Mouse (Mus musculus): ENCODE measurements around the gene Antxr1. TPM values are rescaled to one million over a fixed set of nuclear protein-coding genes. Genes with fewer than 3 reads are reported as not detected.

Antxr1 gene
- polyA plus RNA-seq, 2 experiments = 0.27 to 0.75 TPM

DNA sequence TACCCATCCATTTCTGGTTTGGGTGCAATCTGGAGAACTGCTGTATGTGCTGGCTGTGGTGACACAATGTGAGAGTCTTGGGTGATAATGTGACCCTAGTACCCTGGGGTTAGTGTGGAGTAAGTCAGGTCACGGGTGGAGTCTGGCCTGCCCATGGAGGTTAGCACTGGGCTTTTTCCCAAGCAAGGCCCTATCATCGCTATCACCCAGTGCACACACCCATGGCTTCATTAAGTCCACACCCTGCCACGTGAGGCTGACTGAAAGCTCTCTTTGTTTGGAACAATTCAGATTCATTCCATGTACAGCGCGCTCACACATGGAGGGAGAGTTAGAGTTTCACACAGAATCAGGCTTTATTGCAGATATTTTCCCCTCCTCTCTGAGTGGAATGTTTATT is 18.8 kb upstream of the Antxr1 start:
- ATAC-seq (ENCODE audit: insufficient read depth) = no peak

DNA sequence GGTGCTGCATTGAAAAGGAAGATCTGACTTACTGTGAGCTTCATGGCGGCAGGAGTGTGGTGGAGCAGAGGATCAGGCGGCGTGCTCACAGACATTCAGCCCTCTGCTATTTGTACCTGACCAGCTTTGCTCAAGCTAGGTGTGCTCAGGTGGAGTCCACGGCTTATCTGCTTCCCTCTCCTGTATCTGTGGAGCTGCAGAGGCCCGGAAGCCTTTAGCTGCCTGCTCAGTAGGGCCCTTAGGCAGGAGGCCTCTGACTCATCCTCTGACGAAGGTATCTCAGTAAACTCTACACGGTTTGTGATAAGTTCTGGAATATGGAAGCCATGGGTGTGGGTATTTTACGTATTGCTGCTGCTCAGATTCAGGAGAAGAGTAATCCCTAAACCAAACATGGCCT is 15.2 kb upstream of the Antxr1 start, which contains the start of gene Gkn1:
Gkn1 (minus strand) TSS at position 114 of the 400 bp plus-strand sequence.
- Histone ChIP-seq H3K27me3 (ENCODE audit: control insufficient read depth, insufficient read depth, low read length) (no peaks in the 10 kb centered on the region), H3K4me1 (replicated peaks; ENCODE audit: control insufficient read depth in 2 of 2, insufficient read depth in 2 of 2, low read length in 1 of 2) (no peaks in the 10 kb centered on the region), H3K9me3 (ENCODE audit: control insufficient read depth, low read length) (no peaks in the 10 kb centered on the region), H3K4me3 (ENCODE audit: insufficient read depth in 1 of 2, low read depth in 2 of 2, low read length in 2 of 2) (no peak within 1 kb of the TSS), H3K36me3 (replicated peaks; ENCODE audit: control insufficient read depth, insufficient read depth, low read depth) (no peaks in the 10 kb centered on the region), H3K4me2 (ENCODE audit: low read depth) (no peak within 1 kb of the TSS), H3K27ac (no peak within 1 kb of the TSS), H3K9ac (replicated peaks) (no peak within 1 kb of the TSS)
- no peak for DNase-seq (ENCODE audit: low read depth in 3 of 3, low spot score in 3 of 3)
- ATAC-seq (ENCODE audit: insufficient read depth) = no peak
- no peak for TF ChIP-seq CTCF (IDR thresholded peaks at IDR 0.05; ENCODE audit: low read depth)
- TF ChIP-seq EP300 (IDR thresholded peaks at IDR 0.05; ENCODE audit: low read depth) = no peak
- WGBS (ENCODE audit: insufficient replicate concordance) = 63% methylated on average over 8 of the region's 8 CpGs

More for the DNA sequence above, 18.8 kb upstream of the Antxr1 start:
- WGBS (ENCODE audit: insufficient replicate concordance) = 45% methylated on average over 5 of the region's 5 CpGs
- Histone ChIP-seq H3K4me1 (replicated peaks; ENCODE audit: control insufficient read depth in 2 of 2, insufficient read depth in 2 of 2, low read length in 1 of 2) (no peaks in the 10 kb centered on the region), H3K27me3 (ENCODE audit: control insufficient read depth, insufficient read depth, low read length) (no peaks in the 10 kb centered on the region), H3K9me3 (ENCODE audit: control insufficient read depth, low read length) (no peaks in the 10 kb centered on the region), H3K4me2 (ENCODE audit: low read depth) (no peak overlapping the region), H3K36me3 (replicated peaks; ENCODE audit: control insufficient read depth, insufficient read depth, low read depth) (no peaks in the 10 kb centered on the region), H3K9ac (replicated peaks) (no peak overlapping the region), H3K27ac (no peak overlapping the region), H3K4me3 (ENCODE audit: insufficient read depth in 1 of 2, low read depth in 2 of 2, low read length in 2 of 2) (no peak overlapping the region)
- TF ChIP-seq EP300 (IDR thresholded peaks at IDR 0.05; ENCODE audit: low read depth) (no peak), CTCF (IDR thresholded peaks at IDR 0.05; ENCODE audit: low read depth) (no peak)
- DNase-seq (ENCODE audit: low read depth in 3 of 3, low spot score in 3 of 3) = no peak

DNA sequence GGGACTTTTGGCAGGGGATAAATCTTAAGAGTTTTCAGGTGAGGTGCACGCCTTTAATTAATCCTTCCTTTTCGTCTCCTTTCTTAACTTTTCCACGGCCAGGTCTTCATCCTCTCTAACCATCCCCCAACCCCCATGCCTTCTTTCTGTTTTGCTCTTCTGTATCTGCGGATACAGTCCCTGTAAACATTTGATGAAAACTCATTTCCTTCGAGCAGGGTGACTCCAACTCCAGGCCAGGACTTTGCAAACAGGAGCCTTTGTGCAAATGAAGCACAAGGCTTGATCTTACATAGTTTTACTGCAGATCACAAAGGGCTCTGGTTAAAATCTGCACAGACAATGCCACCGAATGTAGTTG is 294 bp upstream of the Antxr1 start:
- WGBS (ENCODE audit: insufficient replicate concordance) = 22% methylated on average over 6 of the region's 6 CpGs
- Histone ChIP-seq H3K27me3 (ENCODE audit: control insufficient read depth, insufficient read depth, low read length) (peaks cover 20% of the 10 kb centered on the region), H3K9ac (replicated peaks) (no peak overlapping the region), H3K4me1 (replicated peaks; ENCODE audit: control insufficient read depth in 2 of 2, insufficient read depth in 2 of 2, low read length in 1 of 2) (no peaks in the 10 kb centered on the region), H3K9me3 (ENCODE audit: control insufficient read depth, low read length) (no peaks in the 10 kb centered on the region), H3K27ac (no peak overlapping the region), H3K4me2 (ENCODE audit: low read depth) (peak overlapping the region; percentile 59; the same call in 1 of the 2 replicates), H3K36me3 (replicated peaks; ENCODE audit: control insufficient read depth, insufficient read depth, low read depth) (no peaks in the 10 kb centered on the region), H3K4me3 (ENCODE audit: insufficient read depth in 1 of 2, low read depth in 2 of 2, low read length in 2 of 2) (no peak overlapping the region)
- ATAC-seq (ENCODE audit: insufficient read depth) (no peak), DNase-seq (ENCODE audit: low read depth in 3 of 3, low spot score in 3 of 3) (no peak)
- TF ChIP-seq CTCF (IDR thresholded peaks at IDR 0.05; ENCODE audit: low read depth) (no peak), EP300 (IDR thresholded peaks at IDR 0.05; ENCODE audit: low read depth) (no peak)

DNA sequence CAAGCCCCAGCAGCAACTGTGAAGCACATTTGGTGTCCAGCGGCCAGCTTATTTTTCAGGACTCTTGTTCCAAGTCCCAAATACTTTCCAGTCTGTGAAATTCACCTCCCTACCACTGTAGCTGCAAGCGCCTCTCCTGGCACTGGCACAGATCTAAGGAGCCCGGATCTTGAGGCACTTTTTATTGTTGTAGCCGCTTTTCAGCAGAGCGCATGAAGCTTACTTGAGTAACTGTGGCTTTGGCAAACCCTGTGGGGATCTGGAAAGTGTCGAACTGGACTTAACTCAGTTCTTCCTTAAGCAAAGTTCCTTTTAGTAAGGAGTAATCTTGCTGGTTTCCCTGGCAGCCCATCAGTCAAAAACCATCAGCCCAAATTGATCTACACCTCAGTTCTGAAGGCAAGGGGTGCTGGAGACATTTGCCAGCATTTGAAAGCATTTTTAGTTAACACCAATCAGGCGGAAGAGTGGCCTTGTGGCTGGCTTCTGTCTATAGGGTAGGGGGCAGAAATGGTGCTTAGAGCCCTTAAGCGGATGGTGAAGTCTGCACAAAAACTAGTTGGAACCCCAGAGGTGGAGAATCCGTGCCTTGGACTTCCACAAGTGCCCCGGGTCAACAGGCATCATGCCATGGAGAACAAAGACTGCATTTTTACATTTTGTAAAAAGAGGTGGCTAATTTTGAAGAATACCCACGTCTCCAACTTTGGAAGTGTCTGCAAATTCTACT is 1.1 kb downstream of the Antxr1 start:
- Histone ChIP-seq H3K27ac (no peak overlapping the region), H3K27me3 (ENCODE audit: control insufficient read depth, insufficient read depth, low read length) (peaks cover 20% of the 10 kb centered on the region), H3K4me2 (ENCODE audit: low read depth) (peak overlapping the region; percentile 59; the same call in 1 of the 2 replicates), H3K9me3 (ENCODE audit: control insufficient read depth, low read length) (no peaks in the 10 kb centered on the region), H3K9ac (replicated peaks) (no peak overlapping the region), H3K4me1 (replicated peaks; ENCODE audit: control insufficient read depth in 2 of 2, insufficient read depth in 2 of 2, low read length in 1 of 2) (no peaks in the 10 kb centered on the region), H3K36me3 (replicated peaks; ENCODE audit: control insufficient read depth, insufficient read depth, low read depth) (no peaks in the 10 kb centered on the region), H3K4me3 (ENCODE audit: insufficient read depth in 1 of 2, low read depth in 2 of 2, low read length in 2 of 2) (peak overlapping the region in 1 of 2 experiments; percentile 46; a peak in 1 of 4 replicates)
- no peak for DNase-seq (ENCODE audit: low read depth in 3 of 3, low spot score in 3 of 3)
- WGBS (ENCODE audit: insufficient replicate concordance) = 21% methylated on average over 11 of the region's 11 CpGs
- TF ChIP-seq CTCF (IDR thresholded peaks at IDR 0.05; ENCODE audit: low read depth) = no peak
- no peak for TF ChIP-seq EP300 (IDR thresholded peaks at IDR 0.05; ENCODE audit: low read depth)
- no peak for ATAC-seq (ENCODE audit: insufficient read depth)

DNA sequence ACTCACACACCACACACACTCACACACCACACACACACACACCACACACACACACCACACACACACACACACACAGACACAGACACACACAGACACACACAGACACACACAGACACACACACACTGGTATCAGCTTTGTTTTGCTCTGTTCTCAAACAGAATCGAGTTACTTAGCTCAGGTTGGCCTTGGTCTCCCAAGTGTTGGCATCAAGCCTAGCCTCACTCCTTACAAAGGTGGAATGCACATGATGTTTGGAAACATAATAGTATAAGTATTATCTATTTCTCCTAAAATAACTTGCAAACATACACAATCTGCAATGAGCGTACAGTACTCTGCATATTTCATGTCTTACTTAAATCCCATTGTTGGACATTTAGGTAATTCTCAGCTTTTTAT is 3.2 kb downstream of the Antxr1 start:
- H3K36me3 ChIP-seq (replicated peaks; ENCODE audit: control insufficient read depth, insufficient read depth, low read depth) = no peaks in the 10 kb centered on the region
- H3K4me2 ChIP-seq (ENCODE audit: low read depth) = no peak overlapping the region
- no peak for TF ChIP-seq EP300 (IDR thresholded peaks at IDR 0.05; ENCODE audit: low read depth)
- TF ChIP-seq CTCF (IDR thresholded peaks at IDR 0.05; ENCODE audit: low read depth) = no peak

More for the DNA sequence above, 3.2 kb downstream of the Antxr1 start:
- Histone ChIP-seq H3K4me3 (ENCODE audit: insufficient read depth in 1 of 2, low read depth in 2 of 2, low read length in 2 of 2) (no peak overlapping the region), H3K27ac (no peak overlapping the region), H3K9ac (replicated peaks) (no peak overlapping the region), H3K27me3 (ENCODE audit: control insufficient read depth, insufficient read depth, low read length) (peaks cover 20% of the 10 kb centered on the region), H3K9me3 (ENCODE audit: control insufficient read depth, low read length) (no peaks in the 10 kb centered on the region), H3K4me1 (replicated peaks; ENCODE audit: control insufficient read depth in 2 of 2, insufficient read depth in 2 of 2, low read length in 1 of 2) (no peaks in the 10 kb centered on the region)
- ATAC-seq (ENCODE audit: insufficient read depth) (no peak), DNase-seq (ENCODE audit: low read depth in 3 of 3, low spot score in 3 of 3) (no peak)
- WGBS (ENCODE audit: insufficient replicate concordance) = 69% methylated on average over 2 of the region's 2 CpGs

Data from liver, embryonic 14.5 days (tissue).